Mouse (Mus musculus) c-Kit-positive CD71-positive TER-119-negative erythroid progenitor cells, embryonic 14.5 days (primary cell): ENCODE results near the gene Nell2.
"Not testable (repeated sequence)": the region's sequence is repeated elsewhere in the genome, so short reads cannot be mapped to it uniquely, and the experiment has no call there.

ENCODE experiments used
- DNase-seq: peaks from one replicate; pipeline ENCODE4 v3.0.0-alpha.2; 2013; ENCODE audit warnings: low read depth

Nell2 gene

GRCm38 (mm10) chr15:95237021-95237420 lies 291.3 kb downstream of the Nell2 start:
- DNase-seq = not testable (repeated sequence)

GRCm38 (mm10) chr15:95236509-95236908 lies 291.9 kb downstream of the Nell2 start:
- DNase-seq = no peak

- DNase-seq = no peak
These were observed 297.2 kb downstream of the Nell2 start for GRCm38 (mm10) chr15:95231171-95231570.

- DNase-seq = no peak
These were observed 311.6 kb downstream of the Nell2 start for GRCm38 (mm10) chr15:95216640-95217365.

- DNase-seq = no peak
These were observed 317.8 kb downstream of the Nell2 start for GRCm38 (mm10) chr15:95210551-95210950.

GRCm38 (mm10) chr15:95209186-95209585 lies 319.2 kb downstream of the Nell2 start:
- no peak for DNase-seq

- no peak for DNase-seq
These were observed 334.6 kb downstream of the Nell2 start for GRCm38 (mm10) chr15:95193661-95194280.

- DNase-seq = no peak
These were observed 335.4 kb downstream of the Nell2 start for GRCm38 (mm10) chr15:95192951-95193350.

GRCm38 (mm10) chr15:95186226-95186625 lies 342.1 kb downstream of the Nell2 start:
- no peak for DNase-seq

- DNase-seq = no peak
These were observed 342.9 kb downstream of the Nell2 start for GRCm38 (mm10) chr15:95185419-95185818.

- no peak for DNase-seq
These were observed 344.9 kb downstream of the Nell2 start for GRCm38 (mm10) chr15:95183450-95183849.

GRCm38 (mm10) chr15:95156828-95157227 lies 371.5 kb downstream of the Nell2 start:
- DNase-seq = no peak

- DNase-seq = no peak
These were observed 383.2 kb downstream of the Nell2 start for GRCm38 (mm10) chr15:95145118-95145517.

GRCm38 (mm10) chr15:95144131-95144530 lies 384.2 kb downstream of the Nell2 start:
- DNase-seq = no peak

GRCm38 (mm10) chr15:95138709-95139409 lies 389.5 kb downstream of the Nell2 start:
- no peak for DNase-seq

GRCm38 (mm10) chr15:95137018-95137810 lies 391.1 kb downstream of the Nell2 start:
- DNase-seq = no peak

GRCm38 (mm10) chr15:95135926-95136609 lies 392.3 kb downstream of the Nell2 start:
- DNase-seq = no peak

- DNase-seq = no peak
These were observed 397.0 kb downstream of the Nell2 start for GRCm38 (mm10) chr15:95131401-95131800.

GRCm38 (mm10) chr15:95108626-95109025 lies 419.7 kb downstream of the Nell2 start:
- DNase-seq = no peak

GRCm38 (mm10) chr15:95107246-95107809 lies 421.0 kb downstream of the Nell2 start:
- DNase-seq = no peak

- DNase-seq = no peak
These were observed 426.8 kb downstream of the Nell2 start for GRCm38 (mm10) chr15:95101522-95101921.
